In genomic region chr6:51417306-51417936, GRCm38 (mm10) we compare ENCODE assay signal across 16 mouse cellular contexts. TPM values are rescaled to one million over a fixed set of nuclear protein-coding genes. Genes with fewer than 3 reads are reported as not detected.
"Had no signal": no experiment of that assay in that cellular context is flagged by ENCODE, and none has a peak within 500 bp of the region (broad histone marks: within the 10 kb centered on the region; RNA-seq: fewer than 3 reads in every experiment).

No protein-coding gene starts in this region.

- H3K4me1 ChIP-seq: liver, embryonic 12.5 days; liver, embryonic 15.5 days; midbrain, embryonic 12.5 days; midbrain, embryonic 15.5 days; neural tube, embryonic 13.5 days had no signal

- H3K4me3 ChIP-seq: left cerebral cortex, adult 2 months; liver, embryonic 12.5 days; liver, embryonic 15.5 days; midbrain, embryonic 12.5 days; midbrain, embryonic 15.5 days; neural tube, embryonic 13.5 days had no signal

- DNase-seq: kidney, adult 18-20 months; kidney, adult 9 months; kidney, postnatal 14 days; layer of hippocampus, postnatal 36 days; lung, embryonic 14.5 days; retina, postnatal 1 day; thymus, adult 18-20 months; thymus, postnatal 36 days had no signal

- H3K27me3 ChIP-seq: liver, embryonic 15.5 days; midbrain, embryonic 12.5 days; midbrain, embryonic 15.5 days; neural tube, embryonic 13.5 days had no signal

- H3K27ac ChIP-seq: left cerebral cortex, adult 2 months; liver, embryonic 12.5 days; liver, embryonic 15.5 days; midbrain, embryonic 12.5 days; midbrain, embryonic 15.5 days; neural tube, embryonic 13.5 days had no signal

- H3K36me3 ChIP-seq: liver, embryonic 12.5 days; liver, embryonic 15.5 days; midbrain, embryonic 12.5 days; midbrain, embryonic 15.5 days; neural tube, embryonic 13.5 days had no signal

- ATAC-seq: intestine, embryonic 16.5 days; liver, embryonic 12.5 days; midbrain, embryonic 15.5 days had no signal

- H3K9ac ChIP-seq: liver, embryonic 12.5 days; liver, embryonic 15.5 days; lung, embryonic 14.5 days; midbrain, embryonic 12.5 days; midbrain, embryonic 15.5 days; neural tube, embryonic 13.5 days had no signal

RNA-seq across cellular contexts. Expression of gene Nfe2l3, which starts 15.0 kb away (rescaled TPM):
- total RNA-seq: megakaryocyte progenitor cell, adult 5-6 weeks had no signal
